Mouse (Mus musculus): Measurements from ENCODE around the gene Tmsb15b1. TPM values are rescaled to one million over a fixed set of nuclear protein-coding genes. Genes with fewer than 3 reads are reported as not detected.

The Tmsb15b1 gene
- polyA plus RNA-seq, 1 experiment from 2014 or later, result 21.3 TPM

Other genes with a start within 250 kb of the Tmsb15b1 start
- gene Morf4l2, start 233.2 kb downstream of the Tmsb15b1 start, polyA plus RNA-seq (2015; fragmentation: Nextera tagmentation; extraction: Ambion mirVana), result 557 and 569 TPM in 2 replicates
- gene Glra4, start 196.7 kb downstream of the Tmsb15b1 start, polyA plus RNA-seq (2015; fragmentation: Nextera tagmentation; extraction: Ambion mirVana), result not detected in 2 replicates
- 3.8 and 5.0 TPM in 2 replicates for gene Plp1, start 154.2 kb downstream of the Tmsb15b1 start, polyA plus RNA-seq (2015; fragmentation: Nextera tagmentation; extraction: Ambion mirVana)
- gene Rab9b, start 108.1 kb downstream of the Tmsb15b1 start, polyA plus RNA-seq (2015; fragmentation: Nextera tagmentation; extraction: Ambion mirVana), result 0.15 and 0.21 TPM in 2 replicates
- not detected in 2 replicates for gene H2bfm, start 49.5 kb downstream of the Tmsb15b1 start, polyA plus RNA-seq (2015; fragmentation: Nextera tagmentation; extraction: Ambion mirVana)
- 28.5 and 33.2 TPM in 2 replicates for gene Tmsb15b2, start 1.4 kb downstream of the Tmsb15b1 start, polyA plus RNA-seq (2015; fragmentation: Nextera tagmentation; extraction: Ambion mirVana)
- gene Tmsb15l, start within 50 bp of the Tmsb15b1 start, polyA plus RNA-seq (2015; fragmentation: Nextera tagmentation; extraction: Ambion mirVana), result 4.7 and 6.6 TPM in 2 replicates
- 26.1 and 30.8 TPM in 2 replicates for gene Zcchc18, start 16.3 kb upstream of the Tmsb15b1 start, polyA plus RNA-seq (2015; fragmentation: Nextera tagmentation; extraction: Ambion mirVana)
- gene Slc25a53, start 61.4 kb upstream of the Tmsb15b1 start, polyA plus RNA-seq (2015; fragmentation: Nextera tagmentation; extraction: Ambion mirVana), result 11.3 and 12.9 TPM in 2 replicates
- 11.0 and 12.8 TPM in 2 replicates for gene Fam199x, start 72.7 kb upstream of the Tmsb15b1 start, polyA plus RNA-seq (2015; fragmentation: Nextera tagmentation; extraction: Ambion mirVana)
- gene Esx1, start 145.2 kb upstream of the Tmsb15b1 start, polyA plus RNA-seq (2015; fragmentation: Nextera tagmentation; extraction: Ambion mirVana), result not detected in 2 replicates

All from kidney, embryonic 16.5 days (tissue).